Mouse (Mus musculus): Measurements from ENCODE around the gene Scyl1. TPM values are rescaled to one million over a fixed set of nuclear protein-coding genes. Genes with fewer than 3 reads are reported as not detected.
A peak's percentile ranks its signal among the peaks of the same experiment; 100 is the strongest.

Gene Scyl1
- polyA plus RNA-seq, 1 experiment: 120 TPM

GRCm38 (mm10) chr19:5788620-5789019 lies 17.4 kb upstream of the Scyl1 start:
- H3K27ac ChIP-seq (ENCODE audit: insufficient read depth, low read length): no peak overlapping the region
- TF ChIP-seq CTCF (IDR thresholded peaks at IDR 0.05; ENCODE audit: extremely low read depth, insufficient read depth, low read length): no peak
- no peak overlapping the region for H3K4me3 ChIP-seq (ENCODE audit: insufficient read depth, low read length)

GRCm38 (mm10) chr19:5787920-5788319 lies 16.7 kb upstream of the Scyl1 start:
- Histone ChIP-seq H3K4me3 (ENCODE audit: insufficient read depth, low read length) (no peak overlapping the region), H3K4me1 (ENCODE audit: control insufficient read depth, insufficient read depth, low read length) (no peaks in the 10 kb centered on the region), H3K27ac (ENCODE audit: insufficient read depth, low read length) (no peak overlapping the region)
- TF ChIP-seq POLR2A (IDR thresholded peaks at IDR 0.05; ENCODE audit: extremely low read depth, insufficient read depth, low read length): no peak
- no peak for TF ChIP-seq CTCF (IDR thresholded peaks at IDR 0.05; ENCODE audit: extremely low read depth, insufficient read depth, low read length)

More at GRCm38 (mm10) chr19:5788620-5789019, 17.4 kb upstream of the Scyl1 start:
- H3K4me1 ChIP-seq (ENCODE audit: control insufficient read depth, insufficient read depth, low read length): no peaks in the 10 kb centered on the region

GRCm38 (mm10) chr19:5787128-5787635 lies 16.0 kb upstream of the Scyl1 start:
- H3K27ac ChIP-seq (ENCODE audit: insufficient read depth, low read length): no peak overlapping the region
- TF ChIP-seq POLR2A (IDR thresholded peaks at IDR 0.05; ENCODE audit: extremely low read depth, insufficient read depth, low read length) (no peak), CTCF (IDR thresholded peaks at IDR 0.05; ENCODE audit: extremely low read depth, insufficient read depth, low read length) (peak; percentile 82)
- no peak overlapping the region for H3K4me3 ChIP-seq (ENCODE audit: insufficient read depth, low read length)
- no peaks in the 10 kb centered on the region for H3K4me1 ChIP-seq (ENCODE audit: control insufficient read depth, insufficient read depth, low read length)

- no peak overlapping the region for H3K27ac ChIP-seq (ENCODE audit: insufficient read depth, low read length)
- H3K4me1 ChIP-seq (ENCODE audit: control insufficient read depth, insufficient read depth, low read length): no peaks in the 10 kb centered on the region
- TF ChIP-seq CTCF (IDR thresholded peaks at IDR 0.05; ENCODE audit: extremely low read depth, insufficient read depth, low read length) (peak; percentile 87), POLR2A (IDR thresholded peaks at IDR 0.05; ENCODE audit: extremely low read depth, insufficient read depth, low read length) (no peak)
- H3K4me3 ChIP-seq (ENCODE audit: insufficient read depth, low read length): no peak overlapping the region
Observed at GRCm38 (mm10) chr19:5786441-5787114, 15.4 kb upstream of the Scyl1 start.

GRCm38 (mm10) chr19:5784958-5785577 lies 13.8 kb upstream of the Scyl1 start:
- Histone ChIP-seq H3K4me1 (ENCODE audit: control insufficient read depth, insufficient read depth, low read length) (no peaks in the 10 kb centered on the region), H3K27ac (ENCODE audit: insufficient read depth, low read length) (no peak overlapping the region), H3K4me3 (ENCODE audit: insufficient read depth, low read length) (no peak overlapping the region)
- TF ChIP-seq POLR2A (IDR thresholded peaks at IDR 0.05; ENCODE audit: extremely low read depth, insufficient read depth, low read length) (no peak), CTCF (IDR thresholded peaks at IDR 0.05; ENCODE audit: extremely low read depth, insufficient read depth, low read length) (no peak)

GRCm38 (mm10) chr19:5782121-5782520 lies 10.9 kb upstream of the Scyl1 start:
- Histone ChIP-seq H3K27ac (ENCODE audit: insufficient read depth, low read length) (no peak overlapping the region), H3K4me3 (ENCODE audit: insufficient read depth, low read length) (no peak overlapping the region), H3K4me1 (ENCODE audit: control insufficient read depth, insufficient read depth, low read length) (no peaks in the 10 kb centered on the region)
- no peak for TF ChIP-seq POLR2A (IDR thresholded peaks at IDR 0.05; ENCODE audit: extremely low read depth, insufficient read depth, low read length)
- no peak for TF ChIP-seq CTCF (IDR thresholded peaks at IDR 0.05; ENCODE audit: extremely low read depth, insufficient read depth, low read length)

GRCm38 (mm10) chr19:5781532-5781931 lies 10.3 kb upstream of the Scyl1 start:
- TF ChIP-seq CTCF (IDR thresholded peaks at IDR 0.05; ENCODE audit: extremely low read depth, insufficient read depth, low read length) (no peak), POLR2A (IDR thresholded peaks at IDR 0.05; ENCODE audit: extremely low read depth, insufficient read depth, low read length) (no peak)
- no peak overlapping the region for H3K27ac ChIP-seq (ENCODE audit: insufficient read depth, low read length)
- H3K4me3 ChIP-seq (ENCODE audit: insufficient read depth, low read length): no peak overlapping the region
- H3K4me1 ChIP-seq (ENCODE audit: control insufficient read depth, insufficient read depth, low read length): no peaks in the 10 kb centered on the region

GRCm38 (mm10) chr19:5780203-5780602 lies 9.0 kb upstream of the Scyl1 start:
- Histone ChIP-seq H3K4me3 (ENCODE audit: insufficient read depth, low read length) (no peak overlapping the region), H3K27ac (ENCODE audit: insufficient read depth, low read length) (no peak overlapping the region), H3K4me1 (ENCODE audit: control insufficient read depth, insufficient read depth, low read length) (no peaks in the 10 kb centered on the region)
- peak; percentile 51 for TF ChIP-seq CTCF (IDR thresholded peaks at IDR 0.05; ENCODE audit: extremely low read depth, insufficient read depth, low read length)
- no peak for TF ChIP-seq POLR2A (IDR thresholded peaks at IDR 0.05; ENCODE audit: extremely low read depth, insufficient read depth, low read length)

GRCm38 (mm10) chr19:5778312-5778711 lies 7.1 kb upstream of the Scyl1 start:
- no peak overlapping the region for H3K27ac ChIP-seq (ENCODE audit: insufficient read depth, low read length)
- no peaks in the 10 kb centered on the region for H3K4me1 ChIP-seq (ENCODE audit: control insufficient read depth, insufficient read depth, low read length)
- no peak overlapping the region for H3K4me3 ChIP-seq (ENCODE audit: insufficient read depth, low read length)
- TF ChIP-seq CTCF (IDR thresholded peaks at IDR 0.05; ENCODE audit: extremely low read depth, insufficient read depth, low read length) (no peak), POLR2A (IDR thresholded peaks at IDR 0.05; ENCODE audit: extremely low read depth, insufficient read depth, low read length) (no peak)

Measured in cortical plate, adult 2 months (tissue).